Mouse (Mus musculus) MEL (cell line): ENCODE measurements around the gene Tpt1.

ENCODE experiments used
- CHD1 ChIP-seq: IDR thresholded peaks from 2 replicates; pipeline ENCODE4 v1.6.1; 2012; ENCODE audit warnings: low read depth, mild to moderate bottlenecking, inconsistent platforms, low read length, improper control_type of control experiment
- CTCF ChIP-seq, 3 experiments: IDR thresholded peaks in 2 of 3; conservative IDR thresholded peaks in 1 of 3; 2 replicates each; pipeline ENCODE4 v1.5.1; 2011 to 2012; ENCODE audit warnings: low read length in 3 of 3, low read depth in 2 of 3, mild to moderate bottlenecking in 2 of 3, improper control_type of control experiment in 1 of 3, inconsistent platforms in 1 of 3, mixed read lengths in 1 of 3, moderate library complexity in 1 of 3; ENCODE audit not compliant: control insufficient read depth in 1 of 3, insufficient read depth in 1 of 3, poor library complexity in 1 of 3, severe bottlenecking in 1 of 3
- EP300 ChIP-seq, 2 experiments: IDR thresholded peaks; 2 replicates each; pipeline ENCODE4 v1.6.1; 2011; ENCODE audit warnings: improper control_type of control experiment in 2 of 2, low read length in 2 of 2, low read depth in 1 of 2, mild to moderate bottlenecking in 1 of 2
- JUND ChIP-seq: IDR thresholded peaks from 2 replicates; pipeline ENCODE4 v1.6.1; 2011; ENCODE audit warnings: low read depth, mild to moderate bottlenecking, improper control_type of control experiment, low read length
- MAX ChIP-seq: IDR thresholded peaks from 2 replicates; pipeline ENCODE4 v1.6.1; 2011; ENCODE audit warnings: low read length, improper control_type of control experiment
- MEF2A ChIP-seq: IDR thresholded peaks from 2 replicates; pipeline ENCODE4 v1.6.1; 2014; ENCODE audit warnings: low read depth, mild to moderate bottlenecking, inconsistent platforms, low read length, improper control_type of control experiment; ENCODE audit not compliant: poor library complexity, insufficient replicate concordance, severe bottlenecking; ENCODE audit errors: extremely low read depth
- POLR2A ChIP-seq, 2 experiments: IDR thresholded peaks; 2 replicates each; pipeline ENCODE4 v1.6.1; 2011 to 2012; ENCODE audit warnings: low read length in 2 of 2, mild to moderate bottlenecking in 2 of 2, control low read depth in 1 of 2, improper control_type of control experiment in 1 of 2, low read depth in 1 of 2, moderate library complexity in 1 of 2; ENCODE audit not compliant: control insufficient read depth in 1 of 2, insufficient read depth in 1 of 2, poor library complexity in 1 of 2
- POLR2AphosphoS2 ChIP-seq: IDR thresholded peaks from 2 replicates; pipeline ENCODE4 v1.6.1; 2011; ENCODE audit warnings: low read length, improper control_type of control experiment
- RAD21 ChIP-seq: IDR thresholded peaks from 2 replicates; pipeline ENCODE4 v1.6.1; 2011; ENCODE audit warnings: mild to moderate bottlenecking, low read depth, low read length, improper control_type of control experiment
- ZKSCAN1 ChIP-seq: IDR thresholded peaks from 2 replicates; pipeline ENCODE4 v1.6.1; 2012; ENCODE audit warnings: low read depth, mild to moderate bottlenecking, inconsistent platforms, low read length, improper control_type of control experiment, moderate library complexity

DNA sequence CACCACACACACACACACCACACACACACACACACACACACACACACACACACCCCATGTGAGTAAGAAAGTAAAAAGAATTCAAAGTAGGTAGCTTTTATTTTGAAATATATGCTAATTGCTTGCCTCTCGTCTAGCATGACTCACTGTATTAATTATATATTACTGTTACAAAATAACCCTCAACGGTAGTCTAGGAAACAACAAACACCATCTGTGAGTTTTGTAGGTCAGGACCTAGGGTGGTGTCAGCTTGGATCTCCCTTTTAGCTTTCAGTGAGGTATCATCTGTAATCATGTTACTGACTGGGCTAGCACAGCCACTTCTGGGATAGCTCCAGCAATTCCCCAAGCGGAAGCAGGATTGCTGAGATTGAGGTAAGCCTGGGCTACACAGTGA, 32.4 kb downstream of the Tpt1 start:
- TF ChIP-seq MAX = no peak
- no peak for TF ChIP-seq POLR2A (IDR thresholded peaks at IDR 0.05; ENCODE audit: control insufficient read depth in 1 of 2, insufficient read depth in 1 of 2, low read depth in 1 of 2, low read length in 2 of 2, poor library complexity in 1 of 2)
- TF ChIP-seq RAD21 = no peak
- TF ChIP-seq CHD1 = no peak
- TF ChIP-seq EP300 (IDR thresholded peaks at IDR 0.05; ENCODE audit: low read depth in 1 of 2, low read length in 2 of 2) = no peak
- TF ChIP-seq POLR2AphosphoS2 = no peak
- TF ChIP-seq CTCF (IDR thresholded peaks at IDR 0.05 in 2 of 3, conservative IDR thresholded peaks at IDR 0.05 in 1 of 3; ENCODE audit: control insufficient read depth in 1 of 3, insufficient read depth in 1 of 3, low read depth in 2 of 3, low read length in 3 of 3, poor library complexity in 1 of 3, severe bottlenecking in 1 of 3) = no peak
- TF ChIP-seq JUND = no peak
- no peak for TF ChIP-seq ZKSCAN1
- no peak for TF ChIP-seq MEF2A
